Mouse (Mus musculus): ENCODE measurements at regions not wholly inside any gene's neighbourhood (a gene's known extent, or its start where the extent isn't known, plus 50 kb on each side); places are given as distances from the start of the nearest gene placed in this dataset.
A peak's percentile ranks its signal among the peaks of the same experiment; 100 is the strongest.

GRCm38 (mm10) chr8:92732229-92732628 lies 58.1 kb downstream of the Irx6 start:
- DNase-seq: no peak

- no peak for DNase-seq
Measured at GRCm38 (mm10) chr8:92735646-92736045, 61.6 kb downstream of the Irx6 start.

GRCm38 (mm10) chr8:92738080-92738479 lies 64.0 kb downstream of the Irx6 start:
- no peak for DNase-seq

- DNase-seq: no peak
Measured at GRCm38 (mm10) chr8:92740286-92740808, 66.3 kb downstream of the Irx6 start.

GRCm38 (mm10) chr8:92741836-92742235 lies 67.7 kb downstream of the Irx6 start:
- DNase-seq: no peak

GRCm38 (mm10) chr8:92743108-92743507 lies 69.0 kb downstream of the Irx6 start:
- no peak for DNase-seq

GRCm38 (mm10) chr8:92747086-92747485 lies 73.0 kb downstream of the Irx6 start:
- DNase-seq: no peak

- no peak for DNase-seq
Measured at GRCm38 (mm10) chr8:92747951-92748350, 73.9 kb downstream of the Irx6 start.

GRCm38 (mm10) chr8:92759848-92760247 lies 67.2 kb upstream of the Mmp2 start:
- no peak for DNase-seq

GRCm38 (mm10) chr8:92760933-92761332 lies 66.2 kb upstream of the Mmp2 start:
- no peak for DNase-seq

GRCm38 (mm10) chr8:92761959-92762600 lies 65.0 kb upstream of the Mmp2 start:
- DNase-seq: no peak

- DNase-seq: peak; percentile 42
Measured at GRCm38 (mm10) chr8:92771856-92772650, 55.0 kb upstream of the Mmp2 start.

GRCm38 (mm10) chr8:92772826-92773225 lies 54.3 kb upstream of the Mmp2 start:
- no peak for DNase-seq

GRCm38 (mm10) chr8:92775186-92775585 lies 51.9 kb upstream of the Mmp2 start:
- no peak for DNase-seq

- DNase-seq: no peak
Measured at GRCm38 (mm10) chr8:92777106-92777505, 50.0 kb upstream of the Mmp2 start.
